Mouse (Mus musculus): ENCODE measurements at regions not wholly inside any gene's neighbourhood (a gene's known extent, or its start where the extent isn't known, plus 50 kb on each side); places are given as distances from the start of the nearest gene placed in this dataset.

- DNase-seq (ENCODE audit: low spot score in 2 of 2): no peak
Observed at GRCm38 (mm10) chr5:54252038-54252437, 253.7 kb downstream of the Stim2 start.

- no peak for DNase-seq (ENCODE audit: low spot score in 2 of 2)
Observed at GRCm38 (mm10) chr5:54254005-54254404, 255.7 kb downstream of the Stim2 start.

- peak in 1 of 2 experiments; percentile 67 for DNase-seq (ENCODE audit: low spot score in 2 of 2)
Observed at GRCm38 (mm10) chr5:54258087-54258733, 259.9 kb downstream of the Stim2 start.

- no peak for DNase-seq (ENCODE audit: low spot score in 2 of 2)
Observed at GRCm38 (mm10) chr5:54264867-54265434, 266.7 kb downstream of the Stim2 start.

GRCm38 (mm10) chr5:54267905-54268590, 269.7 kb downstream of the Stim2 start:
- DNase-seq (ENCODE audit: low spot score in 2 of 2): peak in 1 of 2 experiments; percentile 43

- peak in 1 of 2 experiments; percentile 23 for DNase-seq (ENCODE audit: low spot score in 2 of 2)
Observed at GRCm38 (mm10) chr5:54279357-54279756, 281.1 kb downstream of the Stim2 start.

GRCm38 (mm10) chr5:54280670-54281069, 282.4 kb downstream of the Stim2 start:
- no peak for DNase-seq (ENCODE audit: low spot score in 2 of 2)

- DNase-seq (ENCODE audit: low spot score in 2 of 2): no peak
Observed at GRCm38 (mm10) chr5:54281121-54281520, 282.8 kb downstream of the Stim2 start.

GRCm38 (mm10) chr5:54290372-54291080, 292.2 kb downstream of the Stim2 start:
- no peak for DNase-seq (ENCODE audit: low spot score in 2 of 2)

- no peak for DNase-seq (ENCODE audit: low spot score in 2 of 2)
Observed at GRCm38 (mm10) chr5:54291940-54292339, 293.6 kb downstream of the Stim2 start.

- DNase-seq (ENCODE audit: low spot score in 2 of 2): no peak
Observed at GRCm38 (mm10) chr5:54313660-54314279, 315.5 kb downstream of the Stim2 start.

GRCm38 (mm10) chr5:54330415-54330814, 332.1 kb downstream of the Stim2 start:
- no peak for DNase-seq (ENCODE audit: low spot score in 2 of 2)

GRCm38 (mm10) chr5:54342976-54343375, 344.7 kb downstream of the Stim2 start:
- no peak for DNase-seq (ENCODE audit: low spot score in 2 of 2)

- DNase-seq (ENCODE audit: low spot score in 2 of 2): no peak
Observed at GRCm38 (mm10) chr5:54343432-54343831, 345.1 kb downstream of the Stim2 start.

- DNase-seq (ENCODE audit: low spot score in 2 of 2): no peak
Observed at GRCm38 (mm10) chr5:54348820-54349596, 350.7 kb downstream of the Stim2 start.

GRCm38 (mm10) chr5:54349775-54350332, 351.6 kb downstream of the Stim2 start:
- DNase-seq (ENCODE audit: low spot score in 2 of 2): no peak

- no peak for DNase-seq (ENCODE audit: low spot score in 2 of 2)
Observed at GRCm38 (mm10) chr5:54356105-54356504, 357.8 kb downstream of the Stim2 start.

GRCm38 (mm10) chr5:54357501-54357900, 359.2 kb downstream of the Stim2 start:
- no peak for DNase-seq (ENCODE audit: low spot score in 2 of 2)

GRCm38 (mm10) chr5:54358221-54358620, 359.9 kb downstream of the Stim2 start:
- no peak for DNase-seq (ENCODE audit: low spot score in 2 of 2)
